Mouse (Mus musculus) MEL (cell line): ENCODE measurements around the gene Dnaja2. TPM values are rescaled to one million over a fixed set of nuclear protein-coding genes. Genes with fewer than 3 reads are reported as not detected.

ENCODE experiments used
- DNase-seq: peaks from one replicate; pipeline ENCODE4 v3.0.0; 2011; ENCODE audit warnings: low read depth, low spot score
- H3K27ac ChIP-seq: 2 replicates; pipeline ENCODE4 v1.5.1; 2012; ENCODE audit warnings: low read depth, mild to moderate bottlenecking, control low read depth, low read length, moderate library complexity; ENCODE audit not compliant: control insufficient read depth
- H3K27me3 ChIP-seq, 2 experiments: fragments of 150-350 bp in 1 of 2; sonication (generic) in 1 of 2; 2 replicates each; pipeline ENCODE4 v1.6.1; 2012; ENCODE audit warnings: low read length in 2 of 2, mild to moderate bottlenecking in 2 of 2, improper control_type of control experiment in 1 of 2, moderate library complexity in 1 of 2; ENCODE audit not compliant: insufficient read depth in 2 of 2, control insufficient read depth in 1 of 2
- H3K36me3 ChIP-seq, 2 experiments: 2 replicates each; pipeline ENCODE4 v1.6.1; 2012 to 2014; ENCODE audit warnings: low read length in 2 of 2, improper control_type of control experiment in 1 of 2, inconsistent platforms in 1 of 2, mild to moderate bottlenecking in 1 of 2; ENCODE audit not compliant: insufficient read depth in 2 of 2, control insufficient read depth in 1 of 2
- H3K4me1 ChIP-seq, 2 experiments: fragments of 150-350 bp in 1 of 2; sonication (generic) in 1 of 2; 2 replicates each; pipeline ENCODE4 v1.6.1; 2012; ENCODE audit warnings: low read length in 2 of 2, improper control_type of control experiment in 1 of 2, mild to moderate bottlenecking in 1 of 2; ENCODE audit not compliant: insufficient read depth in 2 of 2, control insufficient read depth in 1 of 2
- H3K4me3 ChIP-seq, 2 experiments: fragments of 150-350 bp in 1 of 2; sonication (generic) in 1 of 2; 2 replicates each; pipeline ENCODE4 v1.5.1; 2012; ENCODE audit warnings: low read depth in 2 of 2, low read length in 2 of 2, mild to moderate bottlenecking in 2 of 2, moderate library complexity in 2 of 2, control low read depth in 1 of 2, improper control_type of control experiment in 1 of 2; ENCODE audit not compliant: control insufficient read depth in 1 of 2, insufficient read depth in 1 of 2
- H3K79me2 ChIP-seq: 2 replicates; pipeline ENCODE4 v1.6.1; 2012; ENCODE audit warnings: mild to moderate bottlenecking, low read length, moderate library complexity; ENCODE audit not compliant: control insufficient read depth, poor library complexity, insufficient read depth
- H3K9ac ChIP-seq: 2 replicates; pipeline ENCODE4 v1.6.1; 2012; ENCODE audit warnings: low read depth, mild to moderate bottlenecking, control low read depth, low read length, moderate library complexity; ENCODE audit not compliant: control insufficient read depth, poor library complexity, severe bottlenecking
- H3K9me3 ChIP-seq: fragments of 150-350 bp; sonication (generic); replicated peaks from 2 replicates; pipeline ENCODE4 v1.6.1; 2012; ENCODE audit warnings: mild to moderate bottlenecking, low read length, improper control_type of control experiment, moderate library complexity; ENCODE audit not compliant: insufficient read depth
- BHLHE40 ChIP-seq: IDR thresholded peaks from 2 replicates; pipeline ENCODE4 v1.6.1; 2012; ENCODE audit warnings: low read depth, mild to moderate bottlenecking, inconsistent platforms, low read length, improper control_type of control experiment, borderline replicate concordance
- CHD1 ChIP-seq: IDR thresholded peaks from 2 replicates; pipeline ENCODE4 v1.6.1; 2012; ENCODE audit warnings: low read depth, mild to moderate bottlenecking, inconsistent platforms, low read length, improper control_type of control experiment
- CHD2 ChIP-seq: IDR thresholded peaks from 2 replicates; pipeline ENCODE4 v1.6.1; 2011; ENCODE audit warnings: low read length, improper control_type of control experiment
- E2F4 ChIP-seq: IDR thresholded peaks from 2 replicates; pipeline ENCODE4 v1.6.1; 2011; ENCODE audit warnings: low read depth, low read length, improper control_type of control experiment, borderline replicate concordance
- ELF1 ChIP-seq: IDR thresholded peaks from 2 replicates; pipeline ENCODE4 v1.6.1; 2014; ENCODE audit warnings: low read depth, mild to moderate bottlenecking, inconsistent platforms, low read length, improper control_type of control experiment, moderate library complexity
- EP300 ChIP-seq, 2 experiments: IDR thresholded peaks; 2 replicates each; pipeline ENCODE4 v1.6.1; 2011; ENCODE audit warnings: improper control_type of control experiment in 2 of 2, low read length in 2 of 2, low read depth in 1 of 2, mild to moderate bottlenecking in 1 of 2
- ETS1 ChIP-seq: IDR thresholded peaks from 2 replicates; pipeline ENCODE4 v1.6.1; 2012; ENCODE audit warnings: low read depth, mild to moderate bottlenecking, inconsistent platforms, low read length, improper control_type of control experiment, moderate library complexity
- GATA1 ChIP-seq: IDR thresholded peaks from 2 replicates; pipeline ENCODE4 v1.6.1; 2011; ENCODE audit warnings: low read depth, low read length, improper control_type of control experiment
- JUND ChIP-seq: IDR thresholded peaks from 2 replicates; pipeline ENCODE4 v1.6.1; 2011; ENCODE audit warnings: low read depth, mild to moderate bottlenecking, improper control_type of control experiment, low read length
- KAT2A ChIP-seq: conservative IDR thresholded peaks from 2 replicates; pipeline ENCODE4 v1.6.1; 2012; ENCODE audit warnings: low read depth, low read length, improper control_type of control experiment, inconsistent platforms
- MAX ChIP-seq: IDR thresholded peaks from 2 replicates; pipeline ENCODE4 v1.6.1; 2011; ENCODE audit warnings: low read length, improper control_type of control experiment
- MAZ ChIP-seq: IDR thresholded peaks from 2 replicates; pipeline ENCODE4 v1.6.1; 2012; ENCODE audit warnings: low read depth, mild to moderate bottlenecking, inconsistent platforms, low read length, improper control_type of control experiment
- MXI1 ChIP-seq: IDR thresholded peaks from 2 replicates; pipeline ENCODE4 v1.6.1; 2011; ENCODE audit warnings: mild to moderate bottlenecking, low read depth, low read length, improper control_type of control experiment
- MYC ChIP-seq: IDR thresholded peaks from 2 replicates; pipeline ENCODE4 v1.6.1; 2011; ENCODE audit warnings: low read depth, mild to moderate bottlenecking, low read length, improper control_type of control experiment, moderate library complexity
- NELFE ChIP-seq: IDR thresholded peaks from 2 replicates; pipeline ENCODE4 v1.6.1; 2011; ENCODE audit warnings: low read depth, low read length, improper control_type of control experiment
- NRF1 ChIP-seq: IDR thresholded peaks from 2 replicates; pipeline ENCODE4 v1.6.1; 2014; ENCODE audit warnings: low read depth, mild to moderate bottlenecking, inconsistent platforms, low read length, improper control_type of control experiment, moderate library complexity; ENCODE audit not compliant: poor library complexity, insufficient read depth, severe bottlenecking
- POLR2A ChIP-seq, 2 experiments: IDR thresholded peaks; 2 replicates each; pipeline ENCODE4 v1.6.1; 2011 to 2012; ENCODE audit warnings: low read length in 2 of 2, mild to moderate bottlenecking in 2 of 2, control low read depth in 1 of 2, improper control_type of control experiment in 1 of 2, low read depth in 1 of 2, moderate library complexity in 1 of 2; ENCODE audit not compliant: control insufficient read depth in 1 of 2, insufficient read depth in 1 of 2, poor library complexity in 1 of 2
- POLR2AphosphoS2 ChIP-seq: IDR thresholded peaks from 2 replicates; pipeline ENCODE4 v1.6.1; 2011; ENCODE audit warnings: low read length, improper control_type of control experiment
- RAD21 ChIP-seq: IDR thresholded peaks from 2 replicates; pipeline ENCODE4 v1.6.1; 2011; ENCODE audit warnings: mild to moderate bottlenecking, low read depth, low read length, improper control_type of control experiment
- RCOR1 ChIP-seq: IDR thresholded peaks from 2 replicates; pipeline ENCODE4 v1.6.1; 2012; ENCODE audit warnings: low read depth, mild to moderate bottlenecking, inconsistent platforms, low read length, improper control_type of control experiment
- SIN3A ChIP-seq: IDR thresholded peaks from 2 replicates; pipeline ENCODE4 v1.6.1; 2012; ENCODE audit warnings: low read length, improper control_type of control experiment, inconsistent platforms
- TAL1 ChIP-seq: IDR thresholded peaks from 2 replicates; pipeline ENCODE4 v1.6.1; 2012; ENCODE audit warnings: mild to moderate bottlenecking, inconsistent platforms, low read length, moderate library complexity, mixed read lengths
- TBP ChIP-seq: IDR thresholded peaks from 2 replicates; pipeline ENCODE4 v1.8.0; 2011; ENCODE audit warnings: low read depth, low read length, improper control_type of control experiment
- TCF12 ChIP-seq: IDR thresholded peaks from 2 replicates; pipeline ENCODE4 v1.6.1; 2014; ENCODE audit warnings: low read depth, mild to moderate bottlenecking, inconsistent platforms, low read length, improper control_type of control experiment, moderate library complexity
- UBTF ChIP-seq: IDR thresholded peaks from 2 replicates; pipeline ENCODE4 v1.6.1; 2012; ENCODE audit warnings: low read depth, mild to moderate bottlenecking, inconsistent platforms, low read length, improper control_type of control experiment, moderate library complexity, borderline replicate concordance; ENCODE audit not compliant: insufficient read depth
- USF1 ChIP-seq: IDR thresholded peaks from 2 replicates; pipeline ENCODE4 v1.6.1; 2014; ENCODE audit warnings: low read depth, mild to moderate bottlenecking, inconsistent platforms, low read length, improper control_type of control experiment, moderate library complexity
- USF2 ChIP-seq, 2 experiments: IDR thresholded peaks; 2 replicates each; pipeline ENCODE4 v1.6.1; 2011 to 2012; ENCODE audit warnings: improper control_type of control experiment in 2 of 2, low read length in 2 of 2, borderline replicate concordance in 1 of 2, inconsistent platforms in 1 of 2, low read depth in 1 of 2, mild to moderate bottlenecking in 1 of 2; ENCODE audit not compliant: insufficient read depth in 1 of 2
- ZMIZ1 ChIP-seq: IDR thresholded peaks from 2 replicates; pipeline ENCODE4 v1.6.1; 2012; ENCODE audit warnings: low read depth, mild to moderate bottlenecking, inconsistent platforms, low read length, improper control_type of control experiment, moderate library complexity
- ZNF384 ChIP-seq: IDR thresholded peaks from 2 replicates; pipeline ENCODE4 v1.6.1; 2012; ENCODE audit warnings: low read depth, mild to moderate bottlenecking, inconsistent platforms, low read length, improper control_type of control experiment
- polyA plus RNA-seq, 2 experiments: library from polyadenylated mRNA; stranded (reverse) in 1 of 2; unstranded in 1 of 2; fragments of >175 nt in 1 of 2; fragments of >200 nt in 1 of 2; gene quantifications; 2 replicates each; pipeline versions ENCODE4 v1.2.1 to v1.2.4; 2012; ENCODE audit warnings: low replicate concordance in 2 of 2, low read depth in 1 of 2; ENCODE audit not compliant: insufficient read length in 2 of 2, insufficient read depth in 1 of 2, missing spikeins in 1 of 2
- total RNA-seq: library from RNA; depleted of rRNA; stranded (reverse); fragments of 300-350 nt; gene quantifications from 2 replicates; pipeline ENCODE4 v1.2.3, GENCODE M21; 2012

Gene Dnaja2
- total and polyA plus RNA-seq, 3 experiments, result 189 to 307 TPM; not detected in 1

DNA sequence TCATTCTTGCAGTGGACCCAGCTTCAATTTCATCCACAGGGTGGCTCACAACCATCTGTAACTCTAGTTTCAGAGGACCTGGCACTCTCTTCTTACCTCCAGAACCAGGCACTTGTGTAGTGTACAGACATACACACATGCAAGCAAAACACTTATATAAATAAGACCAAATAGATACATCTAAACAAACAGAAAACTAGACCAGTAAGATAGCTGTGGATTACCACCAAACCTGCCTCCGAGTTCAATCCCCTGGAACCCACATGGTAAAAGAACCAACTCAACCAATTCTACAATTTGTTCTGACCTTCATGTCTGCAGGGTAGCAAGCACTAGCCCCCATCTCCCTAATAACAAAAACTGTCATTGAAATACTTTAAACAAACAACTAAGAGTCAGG is 3.2 kb downstream of the Dnaja2 start:
- Histone ChIP-seq H3K4me1 (peaks cover 7 to 10% of the 10 kb centered on the region in 2 experiments; a peak in 3 of 4 replicates), H3K27me3 (no peaks in the 10 kb centered on the region), H3K9ac (no peak overlapping the region), H3K4me3 (no peak overlapping the region), H3K36me3 (peaks cover 37 to 57% of the 10 kb centered on the region in 2 experiments), H3K9me3 (no peaks in the 10 kb centered on the region), H3K27ac (no peak overlapping the region), H3K79me2 (peaks cover 48% of the 10 kb centered on the region)
- DNase-seq, result no peak
- no peak for TF ChIP-seq USF1
- no peak for TF ChIP-seq KAT2A
- no peak for TF ChIP-seq MAX
- TF ChIP-seq JUND, result no peak
- TF ChIP-seq RAD21, result no peak
- TF ChIP-seq MAZ, result no peak
- no peak for TF ChIP-seq CHD2
- no peak for TF ChIP-seq CHD1
- TF ChIP-seq ZMIZ1, result no peak
- TF ChIP-seq SIN3A, result no peak
- TF ChIP-seq ELF1, result no peak
- TF ChIP-seq TBP, result no peak
- no peak for TF ChIP-seq MXI1

DNA sequence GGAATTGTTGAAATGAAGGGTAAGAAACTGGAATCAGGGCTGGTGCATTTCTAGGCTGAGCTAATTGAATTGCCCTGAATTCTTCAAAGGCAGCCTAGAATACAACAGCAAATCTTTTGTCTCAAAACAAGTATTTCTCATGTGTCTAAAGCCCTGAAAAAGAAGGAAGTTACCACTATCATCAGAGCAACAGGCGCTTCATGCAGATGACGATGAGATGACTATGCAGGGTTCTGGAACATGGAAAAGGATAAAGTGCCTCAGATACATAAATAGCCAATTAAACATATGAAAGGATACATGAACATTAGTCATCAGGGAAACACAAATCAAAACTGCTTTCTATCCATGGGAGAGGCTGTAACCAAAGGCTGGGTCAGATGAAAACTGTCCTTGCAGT is 18.8 kb downstream of the Dnaja2 start:
- Histone ChIP-seq H3K79me2 (no peaks in the 10 kb centered on the region), H3K4me1 (peaks cover 20 to 27% of the 10 kb centered on the region in 2 experiments), H3K4me3 (no peak overlapping the region), H3K36me3 (peaks cover 34 to 44% of the 10 kb centered on the region in 2 experiments), H3K27me3 (no peaks in the 10 kb centered on the region), H3K27ac (peak overlapping the region; percentile 56), H3K9me3 (no peaks in the 10 kb centered on the region), H3K9ac (no peak overlapping the region)
- TF ChIP-seq POLR2A (IDR thresholded peaks at IDR 0.05; ENCODE audit: control insufficient read depth in 1 of 2, insufficient read depth in 1 of 2, low read depth in 1 of 2, low read length in 2 of 2, poor library complexity in 1 of 2), result no peak
- TF ChIP-seq BHLHE40, result peak; percentile 41; the same call in 1 of the 2 replicates
- peak; percentile 97 for TF ChIP-seq TAL1
- no peak for TF ChIP-seq NELFE
- TF ChIP-seq MYC, result peak; percentile 78; the same call in 1 of the 2 replicates
- no peak for TF ChIP-seq USF1
- TF ChIP-seq SIN3A, result peak; percentile 80
- TF ChIP-seq USF2 (IDR thresholded peaks at IDR 0.05; ENCODE audit: borderline replicate concordance in 1 of 2, insufficient read depth in 1 of 2, low read depth in 1 of 2, low read length in 2 of 2), result no peak
- TF ChIP-seq UBTF, result no peak
- peak; percentile 36; the same call in 1 of the 2 replicates for TF ChIP-seq MXI1
- peak; percentile 97 for TF ChIP-seq ETS1
- peak; percentile 96 for TF ChIP-seq EP300 (IDR thresholded peaks at IDR 0.05; ENCODE audit: low read depth in 1 of 2, low read length in 2 of 2)
- TF ChIP-seq NRF1, result no peak
- TF ChIP-seq GATA1, result peak; percentile 98
- TF ChIP-seq E2F4, result no peak
- TF ChIP-seq POLR2AphosphoS2, result no peak; the same call in 1 of the 2 replicates
- no peak for TF ChIP-seq ZNF384
- TF ChIP-seq TCF12, result peak; percentile 97
- peak; percentile 97 for TF ChIP-seq RCOR1
- peak; percentile 92 for DNase-seq
